Mouse (Mus musculus): ENCODE measurements around the gene Prpf6.

The Prpf6 gene

DNA sequence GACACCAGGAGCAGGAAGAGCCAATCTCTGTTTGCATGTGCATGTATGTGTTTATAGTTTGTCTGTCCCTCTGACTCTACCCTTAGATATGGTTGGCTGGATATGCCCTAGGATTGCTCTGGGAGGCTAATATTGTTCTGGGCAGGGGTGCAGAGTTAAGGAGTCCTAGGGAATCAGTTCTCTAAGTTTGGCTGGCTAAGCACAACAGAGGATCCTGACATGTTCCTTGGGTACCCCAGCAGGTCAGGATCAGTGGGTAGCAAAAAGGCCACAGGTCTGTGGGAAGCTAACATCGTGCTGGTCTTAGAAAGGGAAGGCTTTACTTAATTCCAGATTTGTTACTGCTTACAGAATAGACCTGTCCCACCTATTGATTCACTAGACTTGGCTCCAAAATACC lies 12.0 kb upstream of the Prpf6 start:
- no peak for DNase-seq (ENCODE audit: low spot score)

GRCm38 (mm10) chr2:181580131-181580772 lies 11.4 kb upstream of the Prpf6 start:
- no peak for DNase-seq (ENCODE audit: low spot score)

DNA sequence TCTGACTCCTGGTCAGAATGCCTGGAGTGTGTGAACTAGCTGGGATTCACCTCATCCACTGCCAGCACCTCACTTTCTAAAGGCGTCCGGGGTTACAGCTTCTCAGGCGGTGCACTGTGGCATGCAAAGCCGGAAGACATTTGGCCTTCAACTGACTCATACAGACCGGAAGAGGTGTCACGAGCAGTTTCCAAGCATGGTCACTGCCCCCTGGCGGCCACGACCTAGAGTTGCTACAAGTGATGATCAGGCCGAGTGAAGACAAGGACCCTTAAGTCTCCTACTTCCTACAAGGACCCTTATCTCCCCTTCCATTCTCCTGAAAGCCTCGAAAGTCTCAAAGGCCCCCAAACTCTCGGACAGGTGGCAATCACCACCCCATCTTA lies 10.7 kb upstream of the Prpf6 start:
- peak; percentile 79 for DNase-seq (ENCODE audit: low spot score)

GRCm38 (mm10) chr2:181581402-181582120 lies 10.1 kb upstream of the Prpf6 start:
- DNase-seq (ENCODE audit: low spot score) = peak; percentile 88

DNA sequence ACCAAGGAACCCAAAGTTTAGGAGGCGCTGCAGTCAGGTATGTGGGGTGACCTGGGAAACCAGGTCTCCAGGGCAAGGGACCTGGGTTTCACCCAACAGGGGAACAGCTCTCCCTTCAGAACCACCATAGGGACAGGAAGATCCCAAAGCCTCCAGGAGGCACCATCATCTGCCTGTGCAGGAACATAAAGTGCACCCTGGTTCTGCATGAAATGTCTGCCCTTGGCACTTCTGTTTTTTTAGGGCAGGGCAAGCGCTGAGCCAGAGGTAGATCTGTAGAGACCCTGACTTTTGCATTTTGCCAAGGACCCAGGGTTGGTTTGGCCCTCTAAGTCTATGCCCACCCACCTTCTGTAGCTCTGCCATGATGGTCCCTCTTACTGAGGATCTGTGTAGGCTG lies 9.3 kb upstream of the Prpf6 start:
- DNase-seq (ENCODE audit: low spot score) = no peak

DNA sequence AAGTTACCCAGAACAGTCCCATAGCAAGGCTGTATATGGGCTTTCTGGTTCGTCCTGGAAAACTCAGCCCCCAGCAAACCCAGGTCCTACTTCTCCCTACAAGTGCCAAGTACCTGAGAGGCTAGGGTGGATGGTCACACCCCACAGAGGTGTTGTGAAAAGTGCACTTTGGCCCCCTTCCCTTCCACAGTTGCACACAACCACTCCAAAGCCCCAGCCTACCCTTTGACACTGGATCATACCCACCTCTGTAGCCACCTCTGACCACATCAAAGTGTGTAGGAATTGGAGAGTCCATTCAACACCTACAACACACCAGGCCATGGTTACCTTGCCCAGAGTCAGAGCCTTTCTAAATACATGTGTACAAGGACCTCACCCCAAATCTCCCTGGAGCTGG lies 8.7 kb upstream of the Prpf6 start:
- DNase-seq (ENCODE audit: low spot score) = no peak

DNA sequence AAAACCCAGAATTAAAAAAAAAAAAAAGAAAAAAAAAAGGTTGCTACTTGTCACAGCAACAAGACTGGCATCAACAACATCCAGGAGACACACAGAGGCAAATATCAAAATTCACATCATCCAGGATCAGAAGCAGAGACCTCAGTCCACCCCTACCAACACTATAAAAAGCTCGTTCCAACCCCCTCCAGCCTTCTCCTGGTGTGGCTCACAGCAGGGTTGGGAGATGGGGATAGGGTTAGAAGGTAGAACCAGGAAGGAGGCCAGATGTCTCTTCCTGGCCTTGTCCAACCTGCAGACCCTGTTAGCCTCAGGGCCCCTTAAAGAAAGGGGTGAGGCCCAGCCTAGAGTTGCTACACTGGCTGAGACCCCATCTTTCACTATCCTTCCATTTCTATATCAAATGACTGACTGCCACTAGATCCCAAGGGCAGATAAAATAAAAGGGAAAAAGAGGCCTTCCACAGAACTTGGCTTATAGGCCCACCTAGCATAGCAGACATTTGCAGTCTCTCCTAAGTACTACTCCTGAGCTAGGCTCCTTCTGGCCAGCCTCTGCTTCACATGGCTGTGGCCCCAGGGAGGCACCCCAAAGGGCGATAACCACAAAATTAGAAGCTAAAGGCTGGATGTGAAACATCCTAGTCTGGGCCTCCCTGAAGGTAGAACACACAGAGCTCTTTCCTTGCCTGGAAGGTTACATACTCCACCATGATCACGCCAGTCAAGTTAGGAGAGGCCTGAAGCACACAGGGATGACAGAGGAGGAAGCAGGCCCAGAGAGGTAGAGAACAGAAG lies 8.0 kb upstream of the Prpf6 start:
- DNase-seq (ENCODE audit: low spot score) = no peak

- DNase-seq (ENCODE audit: low spot score) = no peak
These were observed 7.2 kb upstream of the Prpf6 start, which contains the start of gene Uckl1 for GRCm38 (mm10) chr2:181584411-181584942. Gene Uckl1, minus strand, starts transcription at chr2:181584892.

GRCm38 (mm10) chr2:181585506-181585905 lies 6.2 kb upstream of the Prpf6 start:
- no peak for DNase-seq (ENCODE audit: low spot score)

- no peak for DNase-seq (ENCODE audit: low spot score)
These were observed 5.5 kb upstream of the Prpf6 start for GRCm38 (mm10) chr2:181586124-181586523.

DNA sequence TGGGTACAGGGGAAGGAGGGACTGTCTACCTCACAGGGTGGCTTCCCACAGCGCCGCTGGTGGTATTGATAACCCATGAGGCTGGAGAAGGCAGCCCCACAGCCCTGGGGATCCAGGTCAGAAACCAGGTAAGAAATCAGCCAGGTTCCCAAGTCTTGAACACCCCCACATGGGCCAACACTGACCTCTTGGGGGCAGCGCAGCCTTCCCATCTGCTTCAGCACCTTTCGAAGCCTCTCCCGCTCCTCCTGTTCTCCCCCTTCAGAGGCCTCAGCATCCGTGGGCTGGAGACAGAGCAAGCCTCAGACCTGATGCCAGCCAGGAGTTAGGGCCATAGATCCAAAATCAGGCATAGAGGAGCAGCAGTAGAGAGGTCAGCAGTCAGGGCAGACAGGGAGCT lies 3.9 kb upstream of the Prpf6 start:
- DNase-seq (ENCODE audit: low spot score) = no peak

DNA sequence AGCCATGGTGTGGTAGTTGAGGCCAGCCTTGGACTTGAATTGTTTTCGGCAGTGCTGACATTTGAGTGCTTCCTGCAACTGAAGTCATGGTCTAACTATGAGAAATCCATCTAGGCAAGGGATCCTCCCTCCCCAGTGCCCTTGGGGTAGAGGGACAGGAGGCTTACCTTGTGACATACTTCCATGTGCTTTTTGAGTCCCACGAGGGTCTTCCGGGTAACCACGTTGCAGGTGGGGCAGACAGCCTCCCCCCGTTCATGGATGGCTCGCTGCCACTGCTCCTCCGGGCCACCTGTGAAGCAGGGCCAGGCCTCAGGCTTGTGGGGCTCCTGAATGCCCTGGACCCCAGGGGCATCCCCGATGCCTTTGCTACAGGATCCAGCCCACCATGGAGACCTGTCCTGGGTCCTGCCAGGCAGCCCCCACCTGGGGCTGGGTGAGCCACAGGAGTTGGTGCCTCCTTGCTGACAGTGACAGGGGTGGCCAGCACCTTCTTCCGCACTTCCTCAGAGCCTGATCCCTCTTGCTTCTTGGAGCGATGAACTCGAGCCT lies 3.4 kb upstream of the Prpf6 start:
- DNase-seq (ENCODE audit: low spot score) = no peak

GRCm38 (mm10) chr2:181589011-181589731 lies 2.5 kb upstream of the Prpf6 start:
- DNase-seq (ENCODE audit: low spot score) = no peak

GRCm38 (mm10) chr2:181589732-181590105 lies 1.9 kb upstream of the Prpf6 start:
- DNase-seq (ENCODE audit: low spot score) = no peak

DNA sequence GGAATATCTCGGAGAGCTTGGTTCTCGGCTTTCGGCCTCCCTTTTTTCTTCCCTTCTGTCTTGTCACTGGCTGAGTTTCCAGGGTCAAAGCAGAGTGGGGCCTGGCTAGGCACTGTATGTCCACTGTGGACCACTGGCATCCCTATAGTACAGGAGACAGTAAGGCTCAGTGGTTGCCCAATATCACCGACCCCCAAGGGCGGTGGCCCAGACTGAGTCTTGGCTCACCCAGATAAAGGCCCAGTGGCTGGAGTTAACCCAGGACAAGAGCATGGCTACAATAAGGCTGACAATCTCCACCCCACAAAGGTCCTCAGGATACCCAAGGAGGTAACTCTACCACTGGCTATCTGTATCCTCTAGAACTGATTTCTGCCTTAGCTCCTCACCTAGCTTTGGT lies 1.2 kb upstream of the Prpf6 start:
- no peak for DNase-seq (ENCODE audit: low spot score)

DNA sequence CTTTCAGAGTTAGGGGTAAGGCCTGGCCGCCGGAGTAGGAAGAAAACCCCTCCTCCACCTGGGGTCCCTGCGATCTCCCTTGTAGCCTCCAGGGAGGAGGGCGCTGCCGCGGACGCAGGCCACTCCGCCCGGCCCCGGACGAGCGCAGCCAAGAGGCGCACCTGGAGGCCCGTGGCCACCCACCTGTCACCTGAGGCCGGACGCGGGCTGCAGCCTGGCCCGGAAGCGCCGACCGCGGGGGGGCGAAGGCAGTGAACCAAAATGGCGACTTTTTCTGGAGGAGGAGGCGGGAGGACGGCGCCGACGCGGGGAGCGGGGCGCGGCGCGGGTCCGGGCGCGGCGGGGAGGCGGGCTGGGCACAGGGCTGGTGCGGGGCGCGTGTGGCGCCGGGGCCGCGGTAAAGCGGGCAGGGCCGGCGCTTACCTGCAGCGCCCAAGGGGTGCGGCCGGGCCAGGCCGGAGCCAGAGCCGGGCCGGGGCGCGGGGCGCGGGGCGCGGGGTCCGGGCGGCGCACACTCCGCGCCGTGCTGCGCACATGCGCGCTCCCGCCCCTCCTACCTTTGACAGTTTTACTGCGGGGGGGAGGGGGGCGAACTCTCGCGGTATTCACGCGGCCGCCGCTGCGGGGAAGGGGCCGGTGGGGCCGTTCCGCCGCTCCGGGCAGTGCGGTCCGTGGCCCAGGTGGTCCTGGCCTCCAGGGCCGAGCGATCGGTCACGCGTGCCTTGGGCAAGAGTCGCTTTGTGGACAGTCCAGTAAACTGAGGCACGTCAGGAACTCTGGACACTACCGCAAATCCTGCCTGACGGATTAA lies 768 bp downstream of the Prpf6 start, which contains the start of gene Zfp512b:
Zfp512b (minus strand) TSS at position 573 of the 811 bp plus-strand sequence.
- DNase-seq (ENCODE audit: low spot score) = peak; percentile 68

- no peak for DNase-seq (ENCODE audit: low spot score)
These were observed 1.4 kb downstream of the Prpf6 start for GRCm38 (mm10) chr2:181593042-181593421.

DNA sequence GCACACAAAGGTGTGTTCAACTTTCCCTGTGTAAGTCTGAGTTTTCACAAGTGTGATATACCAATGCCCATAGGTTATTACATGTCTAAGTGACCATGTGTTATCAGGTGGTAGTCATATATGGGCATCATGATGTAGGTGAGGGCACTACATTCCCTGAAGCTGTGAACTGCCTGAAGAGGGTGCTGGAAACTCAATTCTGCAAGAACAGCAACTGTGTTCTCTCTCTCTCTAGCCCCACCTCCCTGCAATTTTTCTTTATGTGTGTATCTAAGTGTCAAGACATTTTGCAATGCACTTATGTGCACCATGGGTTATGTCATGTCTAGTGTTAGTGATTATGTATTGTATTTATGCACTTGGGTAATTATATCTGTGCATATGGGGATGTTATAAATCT lies 2.3 kb downstream of the Prpf6 start:
- no peak for DNase-seq (ENCODE audit: low spot score)

- no peak for DNase-seq (ENCODE audit: low spot score)
These were observed 3.5 kb downstream of the Prpf6 start for GRCm38 (mm10) chr2:181594946-181595696.

Measured in urinary bladder, postnatal 14 days (tissue).